In genomic region chr5:26707661-26708060, GRCm38 (mm10) we compare ENCODE assay signal across 24 mouse cellular contexts.
DNase-seq lines count a peak whose midpoint lies in the region; ATAC-seq and TF ChIP-seq lines count a peak whose summit lies in the region.
"Had no signal": no experiment of that assay in that cellular context is flagged by ENCODE, and none has a peak within 500 bp of the region (broad histone marks: within the 10 kb centered on the region; RNA-seq: fewer than 3 reads in every experiment).

No protein-coding gene starts in this region.

- H3K27me3 ChIP-seq in heart, embryonic 11.5 days (ENCODE audit: control insufficient read depth, insufficient read depth, low read length), result no peaks in the 10 kb centered on the region
- H3K27me3 ChIP-seq in forebrain, postnatal 0 days (ENCODE audit: insufficient read depth, low read length), result no peaks in the 10 kb centered on the region
- H3K27me3 ChIP-seq: lung, embryonic 15.5 days; stomach, embryonic 15.5 days had no signal

- H3K9ac ChIP-seq in heart, embryonic 11.5 days (ENCODE audit: low read depth, low read length), result no peak overlapping the region
- no peak overlapping the region for H3K9ac ChIP-seq in forebrain, postnatal 0 days
- H3K9ac ChIP-seq: liver, embryonic 14.5 days; lung, embryonic 15.5 days; stomach, embryonic 15.5 days had no signal

- no peaks in the 10 kb centered on the region for H3K4me1 ChIP-seq in heart, embryonic 11.5 days (ENCODE audit: control insufficient read depth, insufficient read depth, low read length)
- H3K4me1 ChIP-seq in forebrain, postnatal 0 days (ENCODE audit: insufficient read depth), result no peaks in the 10 kb centered on the region
- H3K4me1 ChIP-seq: lung, embryonic 15.5 days; stomach, embryonic 15.5 days had no signal

- no peak for ATAC-seq in heart, embryonic 11.5 days (replicated peaks; ENCODE audit: insufficient number of reproducible peaks, low FRiP score, low TSS enrichment)
- no peak for ATAC-seq in forebrain, postnatal 0 days
- ATAC-seq: activated CD4-positive, CD25-positive, alpha-beta regulatory T cell, adult 4 months; forebrain, embryonic 16.5 days had no signal

- WGBS in heart, embryonic 11.5 days (ENCODE audit: insufficient replicate concordance), result 75% methylated on average over 2 of the region's 2 CpGs
- WGBS in forebrain, postnatal 0 days, result 60% methylated on average over 2 of the region's 2 CpGs

- TF ChIP-seq CTCF in forebrain, postnatal 0 days (IDR thresholded peaks at IDR 0.05; ENCODE audit: low read depth), result no peak

- H3K4me3 ChIP-seq in heart, embryonic 11.5 days (ENCODE audit: low read depth, low read length), result no peak overlapping the region
- no peak overlapping the region for H3K4me3 ChIP-seq in forebrain, postnatal 0 days (ENCODE audit: low read depth, low read length)
- H3K4me3 ChIP-seq: lung, embryonic 15.5 days; stomach, embryonic 15.5 days had no signal

- no peaks in the 10 kb centered on the region for H3K9me3 ChIP-seq in heart, embryonic 11.5 days (replicated peaks; ENCODE audit: control insufficient read depth, low read length)
- no peaks in the 10 kb centered on the region for H3K9me3 ChIP-seq in forebrain, postnatal 0 days (ENCODE audit: low read length)
- H3K9me3 ChIP-seq: lung, embryonic 15.5 days; stomach, embryonic 15.5 days had no signal

- DNase-seq in heart, adult 11 months, result peak; percentile 52
- peak; percentile 45 to 72 for DNase-seq in frontal cortex, adult 2 months (ENCODE audit: extremely low spot score in 1 of 2, low spot score in 1 of 2)
- peak; percentile 9 to 50 for DNase-seq in left cerebral cortex, adult 8-10 months (ENCODE audit: low spot score in 2 of 2)
- DNase-seq in right cerebral cortex, postnatal 14 days, result peak; percentile 9
- DNase-seq in cerebellum, adult 11-12 months, result no peak
- no peak for DNase-seq in forebrain, postnatal 0 days
- no peak for DNase-seq in thymus, postnatal 25 days
- DNase-seq: adrenal gland, postnatal 10 days; cerebellum, adult 11 months; cerebellum, postnatal 14 days; embryo, embryonic 11 days; gastrocnemius, postnatal 14 days; kidney, adult 18-20 months; lung, postnatal 4 days; retina, postnatal 1 day; thymus, postnatal 14 days had no signal

- no peak overlapping the region for H3K4me2 ChIP-seq in heart, embryonic 11.5 days
- H3K4me2 ChIP-seq in forebrain, postnatal 0 days (ENCODE audit: low read depth), result no peak overlapping the region
- H3K4me2 ChIP-seq: lung, embryonic 15.5 days; stomach, embryonic 15.5 days had no signal

- no peaks in the 10 kb centered on the region for H3K36me3 ChIP-seq in heart, embryonic 11.5 days (ENCODE audit: control insufficient read depth, insufficient read depth, low read length)
- no peaks in the 10 kb centered on the region for H3K36me3 ChIP-seq in forebrain, postnatal 0 days (ENCODE audit: insufficient read depth)
- H3K36me3 ChIP-seq: G1E; lung, embryonic 15.5 days; stomach, embryonic 15.5 days had no signal

- H3K27ac ChIP-seq in heart, embryonic 11.5 days (ENCODE audit: low read depth, low read length), result no peak overlapping the region
- no peak overlapping the region for H3K27ac ChIP-seq in forebrain, postnatal 0 days (ENCODE audit: low read depth, low read length)
- H3K27ac ChIP-seq: kidney, postnatal 0 days; liver, embryonic 14.5 days; lung, embryonic 15.5 days; stomach, embryonic 15.5 days had no signal

Comparison
In these comparisons a context has a peak if more than half of its experiments do, and no peak if none do; other contexts are left out.
1. DNase-seq: peak in heart, adult 11 months (single experiment), frontal cortex, adult 2 months (2 of 2), left cerebral cortex, adult 8-10 months (2 of 2) and right cerebral cortex, postnatal 14 days (single experiment); none in cerebellum, adult 11-12 months (single experiment), forebrain, postnatal 0 days (single experiment) and thymus, postnatal 25 days (single experiment).